Mouse (Mus musculus): ENCODE data around the gene Cdca8. TPM values are rescaled to one million over a fixed set of nuclear protein-coding genes. Genes with fewer than 3 reads are reported as not detected.
"Not testable (repeated sequence)": the region's sequence is repeated elsewhere in the genome, so short reads cannot be mapped to it uniquely, and the experiment has no call there.

The Cdca8 gene
- total RNA-seq (2012; rRNA removed): 108 and 112 TPM in 2 replicates
- 100 to 1,000 TPM in 1 of 2 experiments, not detected in 1; 202 TPM for polyA plus RNA-seq (2012; ENCODE audit: insufficient read depth in 1 of 2, insufficient read length in 2 of 2, low read depth in 1 of 2, low replicate concordance in 2 of 2, missing spikeins in 1 of 2)

- H3K36me3 ChIP-seq (ENCODE audit: control insufficient read depth in 1 of 2, insufficient read depth in 2 of 2, low read length in 2 of 2): peaks cover 0 to 12% of the 10 kb centered on the region in 2 experiments; a peak in 2 of 4 replicates
- not testable (repeated sequence) for H3K27ac ChIP-seq (ENCODE audit: control insufficient read depth, low read depth, low read length); H3K9ac ChIP-seq (ENCODE audit: control insufficient read depth, low read depth, low read length, poor library complexity, severe bottlenecking); H3K4me3 ChIP-seq (ENCODE audit: control insufficient read depth in 1 of 2, insufficient read depth in 1 of 2, low read depth in 2 of 2, low read length in 2 of 2); H3K4me1 ChIP-seq (ENCODE audit: control insufficient read depth in 1 of 2, insufficient read depth in 2 of 2, low read length in 2 of 2); DNase-seq (ENCODE audit: low read depth, low spot score); H3K9me3 ChIP-seq (replicated peaks; ENCODE audit: insufficient read depth, low read length); H3K27me3 ChIP-seq (ENCODE audit: control insufficient read depth in 1 of 2, insufficient read depth in 2 of 2, low read length in 2 of 2)
- peaks cover 25% of the 10 kb centered on the region for H3K79me2 ChIP-seq (ENCODE audit: control insufficient read depth, insufficient read depth, low read length, poor library complexity)
Measured at GRCm38 (mm10) chr4:124939211-124939610, at the start of gene Cdca8. Gene Cdca8, minus strand, starts transcription at chr4:124939311.

- Histone ChIP-seq H3K27me3 (ENCODE audit: control insufficient read depth in 1 of 2, insufficient read depth in 2 of 2, low read length in 2 of 2) (no peaks in the 10 kb centered on the region; a peak in 1 of 4 replicates), H3K9me3 (replicated peaks; ENCODE audit: insufficient read depth, low read length) (no peaks in the 10 kb centered on the region)
Measured at GRCm38 (mm10) chr4:124988382-124988781, 49.3 kb upstream of the Cdca8 start.

GRCm38 (mm10) chr4:124987711-124988097, 48.6 kb upstream of the Cdca8 start:
- TF ChIP-seq HCFC1 (IDR thresholded peaks at IDR 0.05; ENCODE audit: low read depth, low read length): no peak
- TF ChIP-seq ELF1 (IDR thresholded peaks at IDR 0.05; ENCODE audit: low read depth, low read length): no peak
- no peak for TF ChIP-seq POLR2A (IDR thresholded peaks at IDR 0.05; ENCODE audit: control insufficient read depth in 1 of 2, insufficient read depth in 1 of 2, low read depth in 1 of 2, low read length in 2 of 2, poor library complexity in 1 of 2)
- no peak for TF ChIP-seq ZMIZ1 (IDR thresholded peaks at IDR 0.05; ENCODE audit: low read depth, low read length)
- no peak for TF ChIP-seq NELFE (IDR thresholded peaks at IDR 0.05; ENCODE audit: low read depth, low read length)
- no peak for TF ChIP-seq RCOR1 (IDR thresholded peaks at IDR 0.05; ENCODE audit: low read depth, low read length)
- TF ChIP-seq MYC (IDR thresholded peaks at IDR 0.05; ENCODE audit: low read depth, low read length): no peak
- TF ChIP-seq ETS1 (IDR thresholded peaks at IDR 0.05; ENCODE audit: low read depth, low read length): no peak
- no peak for TF ChIP-seq CTCF (IDR thresholded peaks at IDR 0.05 in 2 of 3, conservative IDR thresholded peaks at IDR 0.05 in 1 of 3; ENCODE audit: control insufficient read depth in 1 of 3, insufficient read depth in 1 of 3, low read depth in 2 of 3, low read length in 3 of 3, poor library complexity in 1 of 3, severe bottlenecking in 1 of 3)
- TF ChIP-seq GABPA (IDR thresholded peaks at IDR 0.05; ENCODE audit: low read depth, low read length): no peak
- TF ChIP-seq CHD1 (IDR thresholded peaks at IDR 0.05; ENCODE audit: low read depth, low read length): no peak
- no peak for TF ChIP-seq ZNF384 (IDR thresholded peaks at IDR 0.05; ENCODE audit: low read depth, low read length)
- no peak for TF ChIP-seq USF1 (IDR thresholded peaks at IDR 0.05; ENCODE audit: low read depth, low read length)
- TF ChIP-seq TAL1 (IDR thresholded peaks at IDR 0.05; ENCODE audit: low read length): no peak
- TF ChIP-seq UBTF (IDR thresholded peaks at IDR 0.05; ENCODE audit: borderline replicate concordance, insufficient read depth, low read depth, low read length): no peak
- no peak for TF ChIP-seq MAX (IDR thresholded peaks at IDR 0.05; ENCODE audit: low read length)
- TF ChIP-seq ZC3H11A (IDR thresholded peaks at IDR 0.05; ENCODE audit: low read depth, low read length): no peak
- TF ChIP-seq MEF2A (IDR thresholded peaks at IDR 0.05; ENCODE audit: extremely low read depth, insufficient replicate concordance, low read depth, low read length, poor library complexity, severe bottlenecking): no peak
- no peak for TF ChIP-seq EP300 (IDR thresholded peaks at IDR 0.05; ENCODE audit: low read depth in 1 of 2, low read length in 2 of 2)
- Histone ChIP-seq H3K4me1 (ENCODE audit: control insufficient read depth in 1 of 2, insufficient read depth in 2 of 2, low read length in 2 of 2) (no peaks in the 10 kb centered on the region), H3K36me3 (ENCODE audit: control insufficient read depth in 1 of 2, insufficient read depth in 2 of 2, low read length in 2 of 2) (no peaks in the 10 kb centered on the region), H3K4me3 (ENCODE audit: control insufficient read depth in 1 of 2, insufficient read depth in 1 of 2, low read depth in 2 of 2, low read length in 2 of 2) (no peak overlapping the region), H3K9me3 (replicated peaks; ENCODE audit: insufficient read depth, low read length) (no peaks in the 10 kb centered on the region), H3K79me2 (ENCODE audit: control insufficient read depth, insufficient read depth, low read length, poor library complexity) (no peaks in the 10 kb centered on the region), H3K27me3 (ENCODE audit: control insufficient read depth in 1 of 2, insufficient read depth in 2 of 2, low read length in 2 of 2) (no peaks in the 10 kb centered on the region), H3K27ac (ENCODE audit: control insufficient read depth, low read depth, low read length) (no peak overlapping the region), H3K9ac (ENCODE audit: control insufficient read depth, low read depth, low read length, poor library complexity, severe bottlenecking) (no peak overlapping the region)
- DNase-seq (ENCODE audit: low read depth, low spot score): no peak

More at GRCm38 (mm10) chr4:124988382-124988781, 49.3 kb upstream of the Cdca8 start:
- H3K27ac ChIP-seq (ENCODE audit: control insufficient read depth, low read depth, low read length): no peak overlapping the region
- DNase-seq (ENCODE audit: low read depth, low spot score): no peak
- H3K36me3 ChIP-seq (ENCODE audit: control insufficient read depth in 1 of 2, insufficient read depth in 2 of 2, low read length in 2 of 2): no peaks in the 10 kb centered on the region
- TF ChIP-seq MXI1 (IDR thresholded peaks at IDR 0.05; ENCODE audit: low read depth, low read length) (no peak), ZNF384 (IDR thresholded peaks at IDR 0.05; ENCODE audit: low read depth, low read length) (no peak), TAL1 (IDR thresholded peaks at IDR 0.05; ENCODE audit: low read length) (no peak), MAX (IDR thresholded peaks at IDR 0.05; ENCODE audit: low read length) (no peak), CTCF (IDR thresholded peaks at IDR 0.05 in 2 of 3, conservative IDR thresholded peaks at IDR 0.05 in 1 of 3; ENCODE audit: control insufficient read depth in 1 of 3, insufficient read depth in 1 of 3, low read depth in 2 of 3, low read length in 3 of 3, poor library complexity in 1 of 3, severe bottlenecking in 1 of 3) (no peak), CHD2 (IDR thresholded peaks at IDR 0.05; ENCODE audit: low read length) (no peak), JUND (IDR thresholded peaks at IDR 0.05; ENCODE audit: low read depth, low read length) (no peak), MYC (IDR thresholded peaks at IDR 0.05; ENCODE audit: low read depth, low read length) (no peak), MAFK (IDR thresholded peaks at IDR 0.05; ENCODE audit: borderline replicate concordance, low read depth, low read length) (no peak), SMC3 (IDR thresholded peaks at IDR 0.05; ENCODE audit: low read depth, low read length) (no peak), POLR2AphosphoS2 (IDR thresholded peaks at IDR 0.05; ENCODE audit: low read length) (no peak), ELF1 (IDR thresholded peaks at IDR 0.05; ENCODE audit: low read depth, low read length) (no peak)
- no peaks in the 10 kb centered on the region for H3K79me2 ChIP-seq (ENCODE audit: control insufficient read depth, insufficient read depth, low read length, poor library complexity)
- H3K4me3 ChIP-seq (ENCODE audit: control insufficient read depth in 1 of 2, insufficient read depth in 1 of 2, low read depth in 2 of 2, low read length in 2 of 2): no peak overlapping the region
- H3K9ac ChIP-seq (ENCODE audit: control insufficient read depth, low read depth, low read length, poor library complexity, severe bottlenecking): no peak overlapping the region
- H3K4me1 ChIP-seq (ENCODE audit: control insufficient read depth in 1 of 2, insufficient read depth in 2 of 2, low read length in 2 of 2): no peaks in the 10 kb centered on the region
